Mouse (Mus musculus) thymus, adult 2 months (tissue): ENCODE data around the gene Etv3.

Experiments used
- CTCF ChIP-seq: fragments of 200-500 bp; IDR thresholded peaks from 2 replicates; pipeline ENCODE4 v1.5.1; 2012; ENCODE audit warnings: mild to moderate bottlenecking, control low read depth, low read length, moderate library complexity, borderline replicate concordance; ENCODE audit not compliant: control insufficient read depth, poor library complexity, insufficient read depth; ENCODE audit errors: extremely low read depth
- POLR2A ChIP-seq: fragments of 200-500 bp; IDR thresholded peaks from 2 replicates; pipeline ENCODE4 v1.6.1; 2012; ENCODE audit warnings: mild to moderate bottlenecking, low read length, control low read depth, moderate library complexity; ENCODE audit not compliant: control insufficient read depth, poor library complexity, insufficient read depth; ENCODE audit errors: extremely low read depth

DNA sequence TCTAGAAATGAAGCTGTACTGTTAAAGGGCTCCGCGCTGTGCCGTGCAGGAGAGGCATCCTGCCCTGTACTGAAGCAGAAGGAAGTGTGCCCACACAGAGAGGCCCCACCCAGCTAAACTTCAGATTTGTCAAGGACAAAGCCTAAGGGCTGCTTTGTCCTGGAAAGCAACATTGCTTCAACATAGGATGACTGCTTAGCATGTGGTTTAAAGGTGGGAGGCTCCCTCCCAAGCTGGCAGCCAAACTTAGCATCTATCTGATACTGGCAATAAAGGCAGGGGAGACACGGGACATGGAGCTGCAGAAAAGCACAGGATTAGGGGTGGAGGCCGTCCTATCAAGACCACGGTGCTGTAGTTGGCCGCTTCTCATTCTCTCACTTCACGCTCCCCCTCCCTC, 24.1 kb upstream of the Etv3 start:
- TF ChIP-seq POLR2A (no peak), CTCF (no peak)
